Mouse (Mus musculus): ENCODE data around the gene Eif2ak1. TPM values are rescaled to one million over a fixed set of nuclear protein-coding genes. Genes with fewer than 3 reads are reported as not detected.
"Not testable (repeated sequence)": the region's sequence is repeated elsewhere in the genome, so short reads cannot be mapped to it uniquely, and the experiment has no call there.

Gene Eif2ak1
- polyA plus RNA-seq (2012; rRNA removed): 40.5 and 40.9 TPM in 2 replicates

DNA sequence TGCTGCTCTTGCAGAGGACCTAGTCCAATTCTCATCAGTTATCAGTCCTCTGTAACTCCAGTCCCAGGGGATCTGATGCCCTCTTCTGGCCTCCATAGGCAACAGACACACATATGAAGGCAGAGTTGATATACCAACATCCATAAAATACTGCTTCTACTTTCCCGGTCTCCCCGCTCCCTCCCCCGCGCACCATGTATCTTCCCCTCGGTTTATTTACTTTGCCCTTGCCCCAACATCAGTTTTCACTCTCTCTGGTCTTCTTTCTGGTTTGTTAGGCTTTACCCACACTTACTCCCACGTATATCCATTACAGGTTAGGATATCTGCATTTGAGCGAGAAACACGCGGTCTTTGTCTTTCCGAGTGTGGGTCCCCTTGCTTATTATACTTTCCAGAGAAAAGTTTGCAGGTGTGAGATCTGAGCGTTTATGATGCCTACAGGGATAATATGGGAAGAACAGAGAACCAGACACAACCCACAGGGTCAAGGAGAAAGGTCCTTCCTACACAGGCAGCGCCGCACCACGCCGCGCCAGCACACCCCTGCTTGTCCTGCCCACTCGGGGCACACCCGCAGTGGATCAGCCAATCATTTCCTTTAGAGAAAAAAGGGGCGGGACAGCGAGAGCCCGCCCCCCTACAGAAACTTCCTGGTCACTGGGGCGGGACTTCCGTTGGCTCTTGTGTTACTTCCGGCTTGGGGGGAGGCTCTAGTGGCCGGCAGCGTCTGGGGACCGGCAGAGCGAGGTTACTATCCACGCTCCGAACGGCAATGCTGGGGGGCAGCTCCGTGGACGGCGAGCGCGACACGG, at the start of gene Eif2ak1:
TSS of gene Eif2ak1 (plus strand) at position 673 of the 815 bp plus-strand sequence.
- peak; percentile 27; the same call in 1 of the 2 replicates for TF ChIP-seq CTCF (IDR thresholded peaks at IDR 0.05; ENCODE audit: borderline replicate concordance, insufficient read depth, low read depth, low read length)
- peak; percentile 82 for TF ChIP-seq POLR2A (IDR thresholded peaks at IDR 0.05; ENCODE audit: borderline replicate concordance, insufficient read depth, low read length)
- H3K4me1 ChIP-seq (ENCODE audit: control insufficient read depth, insufficient read depth, low read length): no peaks in the 10 kb centered on the region; the same call in 1 of the 2 replicates
- DNase-seq: peak; percentile 91 to 95
- no peaks in the 10 kb centered on the region for H3K27me3 ChIP-seq (ENCODE audit: control insufficient read depth, insufficient read depth, low read length)
- H3K27ac ChIP-seq (ENCODE audit: insufficient read depth, low read length): no peak within 1 kb of the TSS
- under 1% methylated on average over 37 of the region's 37 CpGs for WGBS
- H3K4me3 ChIP-seq (replicated peaks; ENCODE audit: insufficient read depth, low read depth, low read length): peak within 1 kb of the TSS; percentile 85

DNA sequence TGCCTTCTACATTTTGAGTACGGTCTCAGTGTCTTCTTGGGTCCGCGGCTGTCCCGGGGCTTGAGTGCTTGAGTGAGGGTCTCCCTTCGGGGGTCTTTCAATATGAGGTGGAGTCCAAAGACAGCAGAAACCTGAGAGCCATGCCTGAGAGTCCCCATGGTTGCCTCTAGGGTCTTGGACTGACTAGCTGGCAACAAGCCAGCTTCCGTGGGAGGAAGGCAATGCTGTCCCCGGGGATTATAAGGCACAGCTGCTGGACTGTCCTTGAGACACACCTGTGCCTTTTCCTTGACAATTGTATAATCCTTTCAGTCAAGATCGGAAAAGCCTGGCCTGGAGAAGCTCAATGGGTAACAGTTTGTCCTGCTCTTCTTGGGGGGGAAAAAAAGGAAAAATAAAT, 35.6 kb upstream of the Eif2ak1 start:
- TF ChIP-seq CTCF (IDR thresholded peaks at IDR 0.05; ENCODE audit: borderline replicate concordance, insufficient read depth, low read depth, low read length) (no peak), POLR2A (IDR thresholded peaks at IDR 0.05; ENCODE audit: borderline replicate concordance, insufficient read depth, low read length) (no peak)

DNA sequence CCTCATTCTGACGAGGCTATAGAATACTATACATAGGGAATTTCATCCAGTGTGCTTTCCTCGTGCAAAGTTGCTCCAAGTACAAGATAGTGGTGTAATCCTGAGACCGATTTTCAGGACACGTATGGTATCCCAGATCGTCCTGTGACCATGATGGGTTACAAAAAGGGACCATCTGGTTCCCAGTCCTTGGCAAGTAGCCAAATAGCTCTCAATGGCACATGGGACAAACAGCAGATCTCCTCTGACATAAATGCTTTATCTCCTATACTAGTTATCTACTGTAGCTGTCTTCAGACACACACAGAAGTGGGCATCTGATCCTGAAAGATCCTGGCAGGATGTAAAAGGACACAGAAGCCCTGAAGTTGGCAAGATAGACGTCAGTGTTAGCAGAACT, 32.2 kb upstream of the Eif2ak1 start:
- Histone ChIP-seq H3K4me3 (replicated peaks; ENCODE audit: insufficient read depth, low read depth, low read length) (no peak overlapping the region), H3K27me3 (ENCODE audit: control insufficient read depth, insufficient read depth, low read length) (no peaks in the 10 kb centered on the region; the same call in 1 of the 2 replicates)
- TF ChIP-seq POLR2A (IDR thresholded peaks at IDR 0.05; ENCODE audit: borderline replicate concordance, insufficient read depth, low read length): no peak
- TF ChIP-seq CTCF (IDR thresholded peaks at IDR 0.05; ENCODE audit: borderline replicate concordance, insufficient read depth, low read depth, low read length): no peak

More for the DNA sequence above, 35.6 kb upstream of the Eif2ak1 start:
- Histone ChIP-seq H3K4me1 (ENCODE audit: control insufficient read depth, insufficient read depth, low read length) (no peaks in the 10 kb centered on the region), H3K27me3 (ENCODE audit: control insufficient read depth, insufficient read depth, low read length) (no peaks in the 10 kb centered on the region; the same call in 1 of the 2 replicates), H3K4me3 (replicated peaks; ENCODE audit: insufficient read depth, low read depth, low read length) (no peak overlapping the region), H3K27ac (ENCODE audit: insufficient read depth, low read length) (no peak overlapping the region)
- DNase-seq: no peak
- 73% methylated on average over 8 of the region's 8 CpGs for WGBS

DNA sequence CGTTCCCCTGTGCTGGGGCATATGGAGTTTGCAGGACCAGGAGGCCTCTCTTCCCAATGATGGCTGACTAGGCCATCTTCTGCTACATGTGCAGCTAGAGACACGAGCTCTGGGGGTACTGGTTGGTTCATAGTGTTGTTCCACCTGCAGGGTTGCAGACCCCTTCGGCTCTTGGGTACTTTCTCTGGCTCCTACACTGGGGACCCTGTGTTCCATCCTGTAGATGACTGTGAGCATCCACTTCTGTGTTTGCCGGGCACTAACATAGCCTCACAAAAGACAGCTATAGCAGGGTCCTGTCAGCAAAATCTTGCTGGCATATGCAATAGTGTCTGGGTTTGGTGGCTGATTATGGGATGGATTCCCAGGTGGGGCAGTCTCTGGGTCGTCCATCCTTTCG, 16.4 kb upstream of the Eif2ak1 start:
- H3K27me3 ChIP-seq (ENCODE audit: control insufficient read depth, insufficient read depth, low read length); DNase-seq; H3K27ac ChIP-seq (ENCODE audit: insufficient read depth, low read length); H3K4me3 ChIP-seq (replicated peaks; ENCODE audit: insufficient read depth, low read depth, low read length); H3K4me1 ChIP-seq (ENCODE audit: control insufficient read depth, insufficient read depth, low read length): not testable (repeated sequence)
- 84% methylated on average over 6 of the region's 6 CpGs for WGBS

More for the DNA sequence above, 32.2 kb upstream of the Eif2ak1 start:
- 23% methylated on average over 6 of the region's 6 CpGs for WGBS
- Histone ChIP-seq H3K4me1 (ENCODE audit: control insufficient read depth, insufficient read depth, low read length) (no peaks in the 10 kb centered on the region), H3K27ac (ENCODE audit: insufficient read depth, low read length) (no peak overlapping the region)
- no peak for DNase-seq

DNA sequence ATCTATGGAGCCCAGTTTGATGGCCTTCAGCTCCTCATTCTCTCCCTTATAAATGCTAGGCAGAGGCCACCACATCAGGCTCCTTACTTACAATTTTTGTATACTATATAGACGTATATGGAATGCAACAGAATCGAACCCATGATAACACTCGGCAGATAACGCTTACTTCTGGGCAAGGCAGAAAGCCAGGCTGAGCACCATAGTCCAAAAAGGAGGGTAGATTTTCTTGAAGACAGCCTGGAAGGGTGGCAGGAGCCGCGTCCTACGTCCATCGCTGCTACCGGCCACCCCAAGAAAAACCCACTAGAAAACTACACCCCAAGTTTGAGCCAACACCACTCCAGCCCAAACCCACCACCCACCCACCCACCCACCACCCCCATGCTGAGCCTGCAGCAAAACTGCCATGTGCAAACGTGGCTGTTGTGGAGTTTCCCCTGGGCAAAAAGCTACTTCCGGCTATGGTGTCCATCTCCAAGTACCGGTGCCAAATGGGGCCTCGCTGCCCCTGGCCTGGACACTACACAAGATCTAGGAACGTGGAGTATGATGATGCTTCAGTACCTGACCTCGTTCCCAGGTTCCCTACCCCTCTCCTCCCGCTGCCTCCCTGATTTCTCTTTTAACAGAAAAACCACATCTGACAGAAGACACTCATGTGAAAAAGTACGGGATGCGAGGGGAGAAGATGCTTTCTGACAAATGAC, 13.4 kb upstream of the Eif2ak1 start:
- Histone ChIP-seq H3K4me1 (ENCODE audit: control insufficient read depth, insufficient read depth, low read length) (no peaks in the 10 kb centered on the region), H3K4me3 (replicated peaks; ENCODE audit: insufficient read depth, low read depth, low read length) (no peak overlapping the region), H3K27ac (ENCODE audit: insufficient read depth, low read length) (no peak overlapping the region), H3K27me3 (ENCODE audit: control insufficient read depth, insufficient read depth, low read length) (no peaks in the 10 kb centered on the region)
- 82% methylated on average over 18 of the region's 18 CpGs for WGBS
- TF ChIP-seq CTCF (IDR thresholded peaks at IDR 0.05; ENCODE audit: borderline replicate concordance, insufficient read depth, low read depth, low read length) (no peak), POLR2A (IDR thresholded peaks at IDR 0.05; ENCODE audit: borderline replicate concordance, insufficient read depth, low read length) (no peak)
- DNase-seq: no peak

DNA sequence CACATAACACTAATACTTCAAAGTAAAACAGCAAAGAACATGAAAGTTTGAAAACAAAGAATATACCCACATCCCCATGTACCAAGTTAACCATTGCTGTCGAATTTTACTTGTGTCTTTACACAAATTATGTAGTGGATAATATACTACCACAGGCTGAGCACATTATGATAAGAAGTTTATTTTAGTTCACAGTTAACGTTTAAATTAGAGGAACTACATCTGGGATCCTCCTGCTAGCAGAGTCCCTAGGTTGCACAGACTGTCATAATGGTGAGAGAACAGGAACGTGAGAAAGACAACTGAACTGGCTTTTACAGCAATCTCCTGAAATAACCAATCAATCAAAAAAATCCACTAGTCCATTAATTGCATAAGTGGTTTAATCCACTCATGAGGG, 10.3 kb upstream of the Eif2ak1 start:
- no peak for DNase-seq
- no peak overlapping the region for H3K4me3 ChIP-seq (replicated peaks; ENCODE audit: insufficient read depth, low read depth, low read length)
- 67% methylated on average over 3 of the region's 3 CpGs for WGBS
- H3K27ac ChIP-seq (ENCODE audit: insufficient read depth, low read length): no peak overlapping the region
- no peak for TF ChIP-seq POLR2A (IDR thresholded peaks at IDR 0.05; ENCODE audit: borderline replicate concordance, insufficient read depth, low read length)
- TF ChIP-seq CTCF (IDR thresholded peaks at IDR 0.05; ENCODE audit: borderline replicate concordance, insufficient read depth, low read depth, low read length): no peak
- no peaks in the 10 kb centered on the region for H3K4me1 ChIP-seq (ENCODE audit: control insufficient read depth, insufficient read depth, low read length)
- no peaks in the 10 kb centered on the region for H3K27me3 ChIP-seq (ENCODE audit: control insufficient read depth, insufficient read depth, low read length)

DNA sequence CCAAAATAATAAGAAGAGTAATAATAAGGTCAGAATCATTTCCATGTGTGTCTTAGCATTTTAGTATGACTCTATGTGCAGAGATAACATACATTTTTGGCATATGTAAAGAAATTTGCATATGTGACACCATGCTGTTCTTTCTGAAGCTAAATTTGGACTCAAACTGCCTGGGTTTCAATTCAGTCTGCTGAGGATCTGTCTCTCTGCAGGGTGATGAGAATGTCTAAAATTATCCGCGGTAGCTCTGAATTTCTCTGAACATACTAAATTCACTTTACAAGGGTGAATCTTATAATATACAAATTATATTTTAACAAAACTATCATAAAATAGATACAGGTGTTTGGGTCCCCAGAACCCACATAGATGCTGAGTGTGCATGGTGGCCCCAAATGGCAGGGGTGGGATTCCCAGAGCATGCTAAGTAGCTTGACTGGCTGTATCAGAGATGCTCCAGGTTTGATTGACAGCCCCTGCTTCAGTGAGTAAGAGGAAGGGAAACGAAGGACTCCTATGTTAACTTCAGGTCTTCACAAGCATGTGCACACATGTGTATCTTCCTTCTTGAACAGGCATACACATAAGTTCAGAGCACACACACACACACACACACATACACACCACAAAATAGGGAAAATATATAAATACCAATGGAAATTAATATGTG, 8.0 kb upstream of the Eif2ak1 start:
- no peaks in the 10 kb centered on the region for H3K27me3 ChIP-seq (ENCODE audit: control insufficient read depth, insufficient read depth, low read length)
- TF ChIP-seq CTCF (IDR thresholded peaks at IDR 0.05; ENCODE audit: borderline replicate concordance, insufficient read depth, low read depth, low read length) (no peak), POLR2A (IDR thresholded peaks at IDR 0.05; ENCODE audit: borderline replicate concordance, insufficient read depth, low read length) (no peak)
- H3K4me3 ChIP-seq (replicated peaks; ENCODE audit: insufficient read depth, low read depth, low read length): no peak overlapping the region
- DNase-seq: no peak
- no peaks in the 10 kb centered on the region for H3K4me1 ChIP-seq (ENCODE audit: control insufficient read depth, insufficient read depth, low read length)
- H3K27ac ChIP-seq (ENCODE audit: insufficient read depth, low read length): no peak overlapping the region
- 85% methylated on average over 3 of the region's 3 CpGs for WGBS

All from cerebellum, adult 2 months (tissue).